Mouse (Mus musculus): ENCODE measurements around the gene Tekt5. TPM values are rescaled to one million over a fixed set of nuclear protein-coding genes. Genes with fewer than 3 reads are reported as not detected.

The Tekt5 gene
- 0.70 and 0.87 TPM in 2 replicates for polyA plus RNA-seq (2015; fragmentation: Nextera tagmentation; extraction: Ambion mirVana)

- Histone ChIP-seq H3K4me2 (replicated peaks; ENCODE audit: low read depth, low read length) (peak within 1 kb of the TSS; percentile 59), H3K4me1 (ENCODE audit: insufficient read depth, low read length) (peaks cover 17% of the 10 kb centered on the region), H3K27ac (ENCODE audit: low read length) (no peak within 1 kb of the TSS), H3K9me3 (ENCODE audit: low read length) (no peaks in the 10 kb centered on the region; the same call in 1 of the 2 replicates), H3K36me3 (ENCODE audit: insufficient read depth, low read length) (no peaks in the 10 kb centered on the region), H3K4me3 (ENCODE audit: low read length) (peak within 1 kb of the TSS; percentile 40), H3K27me3 (ENCODE audit: insufficient read depth, low read length) (no peaks in the 10 kb centered on the region), H3K9ac (replicated peaks; ENCODE audit: low read length) (peak within 1 kb of the TSS; percentile 39)
- ATAC-seq (ENCODE audit: low FRiP score, low TSS enrichment) = peak; percentile 90
- whole genome bisulfite sequencing = 5% methylated on average over 37 of the region's 37 CpGs
Observed at GRCm38 (mm10) chr16:10394699-10395540, at the start of gene Tekt5. Tekt5 (minus strand) TSS chr16:10395490.

- Histone ChIP-seq H3K4me2 (replicated peaks; ENCODE audit: low read depth, low read length) (no peak overlapping the region), H3K9ac (replicated peaks; ENCODE audit: low read length) (no peak overlapping the region), H3K4me3 (ENCODE audit: low read length) (no peak overlapping the region), H3K27me3 (ENCODE audit: insufficient read depth, low read length) (no peaks in the 10 kb centered on the region), H3K36me3 (ENCODE audit: insufficient read depth, low read length) (no peaks in the 10 kb centered on the region), H3K27ac (ENCODE audit: low read length) (no peak overlapping the region), H3K9me3 (ENCODE audit: low read length) (no peaks in the 10 kb centered on the region), H3K4me1 (ENCODE audit: insufficient read depth, low read length) (peaks cover 16% of the 10 kb centered on the region)
- ATAC-seq (ENCODE audit: low FRiP score, low TSS enrichment) = no peak
Observed at GRCm38 (mm10) chr16:10443723-10444122, 48.4 kb upstream of the Tekt5 start.

- peaks cover 6% of the 10 kb centered on the region for H3K4me1 ChIP-seq (ENCODE audit: insufficient read depth, low read length)
- H3K9me3 ChIP-seq (ENCODE audit: low read length) = no peaks in the 10 kb centered on the region
- WGBS = 89% methylated on average over 4 of the region's 4 CpGs
- H3K36me3 ChIP-seq (ENCODE audit: insufficient read depth, low read length) = no peaks in the 10 kb centered on the region
- ATAC-seq (ENCODE audit: low FRiP score, low TSS enrichment) = no peak
- H3K9ac ChIP-seq (replicated peaks; ENCODE audit: low read length) = no peak overlapping the region
- no peaks in the 10 kb centered on the region for H3K27me3 ChIP-seq (ENCODE audit: insufficient read depth, low read length)
- no peak overlapping the region for H3K27ac ChIP-seq (ENCODE audit: low read length)
- no peak overlapping the region for H3K4me3 ChIP-seq (ENCODE audit: low read length)
- H3K4me2 ChIP-seq (replicated peaks; ENCODE audit: low read depth, low read length) = no peak overlapping the region
Observed at GRCm38 (mm10) chr16:10441761-10442160, 46.5 kb upstream of the Tekt5 start.

- Histone ChIP-seq H3K4me3 (ENCODE audit: low read length) (no peak overlapping the region), H3K4me1 (ENCODE audit: insufficient read depth, low read length) (peaks cover 2% of the 10 kb centered on the region), H3K36me3 (ENCODE audit: insufficient read depth, low read length) (no peaks in the 10 kb centered on the region), H3K9me3 (ENCODE audit: low read length) (no peaks in the 10 kb centered on the region), H3K4me2 (replicated peaks; ENCODE audit: low read depth, low read length) (no peak overlapping the region), H3K27me3 (ENCODE audit: insufficient read depth, low read length) (no peaks in the 10 kb centered on the region), H3K27ac (ENCODE audit: low read length) (no peak overlapping the region), H3K9ac (replicated peaks; ENCODE audit: low read length) (no peak overlapping the region)
- ATAC-seq (ENCODE audit: low FRiP score, low TSS enrichment) = no peak
- WGBS = 78% methylated on average over 6 of the region's 6 CpGs
Observed at GRCm38 (mm10) chr16:10441328-10441727, 46.0 kb upstream of the Tekt5 start.

- Histone ChIP-seq H3K4me1 (ENCODE audit: insufficient read depth, low read length) (no peaks in the 10 kb centered on the region), H3K27me3 (ENCODE audit: insufficient read depth, low read length) (no peaks in the 10 kb centered on the region), H3K36me3 (ENCODE audit: insufficient read depth, low read length) (no peaks in the 10 kb centered on the region), H3K9me3 (ENCODE audit: low read length) (no peaks in the 10 kb centered on the region), H3K9ac (replicated peaks; ENCODE audit: low read length) (no peak overlapping the region), H3K4me3 (ENCODE audit: low read length) (no peak overlapping the region), H3K4me2 (replicated peaks; ENCODE audit: low read depth, low read length) (no peak overlapping the region), H3K27ac (ENCODE audit: low read length) (no peak overlapping the region)
- ATAC-seq (ENCODE audit: low FRiP score, low TSS enrichment) = no peak
- WGBS = 88% methylated on average over 5 of the region's 5 CpGs
Observed at GRCm38 (mm10) chr16:10438055-10438454, 42.8 kb upstream of the Tekt5 start.

- no peaks in the 10 kb centered on the region for H3K9me3 ChIP-seq (ENCODE audit: low read length)
- H3K27ac ChIP-seq (ENCODE audit: low read length) = no peak overlapping the region
- H3K9ac ChIP-seq (replicated peaks; ENCODE audit: low read length) = no peak overlapping the region
- H3K36me3 ChIP-seq (ENCODE audit: insufficient read depth, low read length) = no peaks in the 10 kb centered on the region
- no peak for ATAC-seq (ENCODE audit: low FRiP score, low TSS enrichment)
- no peaks in the 10 kb centered on the region for H3K27me3 ChIP-seq (ENCODE audit: insufficient read depth, low read length)
- 67% methylated on average over 6 of the region's 6 CpGs for WGBS
- H3K4me1 ChIP-seq (ENCODE audit: insufficient read depth, low read length) = no peaks in the 10 kb centered on the region
- H3K4me2 ChIP-seq (replicated peaks; ENCODE audit: low read depth, low read length) = no peak overlapping the region
- H3K4me3 ChIP-seq (ENCODE audit: low read length) = no peak overlapping the region
Observed at GRCm38 (mm10) chr16:10436166-10436565, 40.9 kb upstream of the Tekt5 start.

- H3K27ac ChIP-seq (ENCODE audit: low read length) = no peak overlapping the region
- no peaks in the 10 kb centered on the region for H3K36me3 ChIP-seq (ENCODE audit: insufficient read depth, low read length)
- H3K27me3 ChIP-seq (ENCODE audit: insufficient read depth, low read length) = no peaks in the 10 kb centered on the region
- no peak overlapping the region for H3K9ac ChIP-seq (replicated peaks; ENCODE audit: low read length)
- no peak overlapping the region for H3K4me2 ChIP-seq (replicated peaks; ENCODE audit: low read depth, low read length)
- WGBS = 87% methylated on average over 5 of the region's 5 CpGs
- H3K4me3 ChIP-seq (ENCODE audit: low read length) = no peak overlapping the region
- H3K4me1 ChIP-seq (ENCODE audit: insufficient read depth, low read length) = no peaks in the 10 kb centered on the region
- ATAC-seq (ENCODE audit: low FRiP score, low TSS enrichment) = no peak
- H3K9me3 ChIP-seq (ENCODE audit: low read length) = no peaks in the 10 kb centered on the region
Observed at GRCm38 (mm10) chr16:10433344-10433743, 38.1 kb upstream of the Tekt5 start.

- ATAC-seq (ENCODE audit: low FRiP score, low TSS enrichment) = no peak
- Histone ChIP-seq H3K4me2 (replicated peaks; ENCODE audit: low read depth, low read length) (no peak overlapping the region), H3K9ac (replicated peaks; ENCODE audit: low read length) (no peak overlapping the region), H3K4me1 (ENCODE audit: insufficient read depth, low read length) (no peaks in the 10 kb centered on the region), H3K4me3 (ENCODE audit: low read length) (no peak overlapping the region), H3K36me3 (ENCODE audit: insufficient read depth, low read length) (no peaks in the 10 kb centered on the region), H3K27ac (ENCODE audit: low read length) (no peak overlapping the region), H3K27me3 (ENCODE audit: insufficient read depth, low read length) (no peaks in the 10 kb centered on the region), H3K9me3 (ENCODE audit: low read length) (no peaks in the 10 kb centered on the region)
- WGBS = 81% methylated on average over 4 of the region's 4 CpGs
Observed at GRCm38 (mm10) chr16:10432387-10432786, 37.1 kb upstream of the Tekt5 start.

- Histone ChIP-seq H3K9me3 (ENCODE audit: low read length) (no peaks in the 10 kb centered on the region), H3K27ac (ENCODE audit: low read length) (no peak overlapping the region), H3K4me3 (ENCODE audit: low read length) (no peak overlapping the region), H3K9ac (replicated peaks; ENCODE audit: low read length) (no peak overlapping the region), H3K36me3 (ENCODE audit: insufficient read depth, low read length) (no peaks in the 10 kb centered on the region), H3K4me1 (ENCODE audit: insufficient read depth, low read length) (no peaks in the 10 kb centered on the region), H3K27me3 (ENCODE audit: insufficient read depth, low read length) (no peaks in the 10 kb centered on the region), H3K4me2 (replicated peaks; ENCODE audit: low read depth, low read length) (no peak overlapping the region)
- WGBS = 80% methylated on average over 1 of the region's 1 CpGs
- ATAC-seq (ENCODE audit: low FRiP score, low TSS enrichment) = no peak
Observed at GRCm38 (mm10) chr16:10431911-10432310, 36.6 kb upstream of the Tekt5 start.

- no peak overlapping the region for H3K4me3 ChIP-seq (ENCODE audit: low read length)
- H3K36me3 ChIP-seq (ENCODE audit: insufficient read depth, low read length) = peaks cover 70% of the 10 kb centered on the region
- WGBS = 92% methylated on average over 9 of the region's 9 CpGs
- no peaks in the 10 kb centered on the region for H3K4me1 ChIP-seq (ENCODE audit: insufficient read depth, low read length)
- H3K4me2 ChIP-seq (replicated peaks; ENCODE audit: low read depth, low read length) = no peak overlapping the region
- H3K27me3 ChIP-seq (ENCODE audit: insufficient read depth, low read length) = no peaks in the 10 kb centered on the region
- no peak overlapping the region for H3K27ac ChIP-seq (ENCODE audit: low read length)
- no peak overlapping the region for H3K9ac ChIP-seq (replicated peaks; ENCODE audit: low read length)
- no peak for ATAC-seq (ENCODE audit: low FRiP score, low TSS enrichment)
- no peaks in the 10 kb centered on the region for H3K9me3 ChIP-seq (ENCODE audit: low read length)
Observed at GRCm38 (mm10) chr16:10420447-10421054, 25.3 kb upstream of the Tekt5 start.

Measured in kidney, embryonic 16.5 days (tissue).